Mouse (Mus musculus): ENCODE measurements at regions not wholly inside any gene's neighbourhood (a gene's known extent, or its start where the extent isn't known, plus 50 kb on each side); places are given as distances from the start of the nearest gene placed in this dataset.

GRCm38 (mm10) chr9:87894051-87894450 lies 163.0 kb upstream of the Tbx18 start:
- H3K9me3 ChIP-seq, result no peaks in the 10 kb centered on the region
- H3K36me3 ChIP-seq, result no peaks in the 10 kb centered on the region
- no peak overlapping the region for H3K9ac ChIP-seq
- H3K27ac ChIP-seq, result no peak overlapping the region
- WGBS, result 17% methylated on average over 4 of the region's 4 CpGs
- ATAC-seq (ENCODE audit: borderline replicate concordance, extremely low read depth, low FRiP score, low TSS enrichment), result peak; percentile 39; the same call in 1 of the 2 replicates
- H3K27me3 ChIP-seq, result no peaks in the 10 kb centered on the region
- no peak overlapping the region for H3K4me3 ChIP-seq
- no peak overlapping the region for H3K4me2 ChIP-seq
- H3K4me1 ChIP-seq, result no peaks in the 10 kb centered on the region

DNA sequence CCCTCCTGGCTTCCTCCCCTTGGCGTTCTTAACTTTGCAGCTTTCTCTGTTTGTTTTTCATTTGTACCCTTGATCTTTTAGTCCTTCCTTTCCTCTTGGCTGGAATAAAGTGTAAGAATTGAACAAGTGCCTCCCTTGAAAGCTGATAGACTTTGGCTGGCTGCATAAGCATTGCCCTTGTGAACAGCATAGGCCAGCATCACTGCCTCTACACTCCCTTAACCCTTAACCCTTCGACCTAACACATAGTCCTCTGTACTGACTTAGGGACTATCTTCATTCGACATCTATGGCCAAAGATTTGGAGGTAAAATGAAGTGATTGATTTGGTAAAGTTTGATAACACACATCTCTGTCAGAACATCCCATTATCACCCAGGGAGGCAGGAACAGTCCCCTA lies 163.5 kb upstream of the Tbx18 start:
- Histone ChIP-seq H3K27ac (no peak overlapping the region), H3K4me2 (no peak overlapping the region), H3K4me1 (no peaks in the 10 kb centered on the region), H3K36me3 (no peaks in the 10 kb centered on the region), H3K4me3 (no peak overlapping the region), H3K9me3 (no peaks in the 10 kb centered on the region), H3K27me3 (no peaks in the 10 kb centered on the region), H3K9ac (no peak overlapping the region)
- ATAC-seq (ENCODE audit: borderline replicate concordance, extremely low read depth, low FRiP score, low TSS enrichment), result no peak
- 45% methylated on average over 3 of the region's 3 CpGs for WGBS

DNA sequence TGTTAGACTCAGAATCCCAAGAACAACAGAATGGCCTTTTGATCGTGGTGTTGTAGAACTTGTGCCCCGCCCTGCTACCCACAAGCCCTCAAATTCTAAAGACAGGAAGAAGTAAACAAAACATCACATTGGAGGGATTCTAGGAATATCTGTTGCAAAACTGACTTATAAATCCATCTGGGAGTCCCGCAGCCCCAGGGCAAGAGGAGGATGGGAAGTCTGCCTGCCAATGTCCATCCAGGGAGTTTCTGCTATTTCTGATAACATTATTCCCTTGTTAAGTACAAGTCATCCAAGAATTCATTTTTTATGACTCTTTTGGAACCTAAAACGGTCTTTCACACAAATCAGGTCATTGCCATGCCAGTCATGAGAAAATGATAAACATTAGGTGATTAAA lies 164.5 kb upstream of the Tbx18 start:
- H3K27me3 ChIP-seq, result no peaks in the 10 kb centered on the region
- no peak overlapping the region for H3K4me3 ChIP-seq
- H3K36me3 ChIP-seq, result no peaks in the 10 kb centered on the region
- no peak overlapping the region for H3K9ac ChIP-seq
- H3K9me3 ChIP-seq, result no peaks in the 10 kb centered on the region
- no peaks in the 10 kb centered on the region for H3K4me1 ChIP-seq
- no peak overlapping the region for H3K4me2 ChIP-seq
- no peak for ATAC-seq (ENCODE audit: borderline replicate concordance, extremely low read depth, low FRiP score, low TSS enrichment)
- 77% methylated on average over 4 of the region's 4 CpGs for WGBS
- H3K27ac ChIP-seq, result no peak overlapping the region

- no peak for ATAC-seq (ENCODE audit: borderline replicate concordance, extremely low read depth, low FRiP score, low TSS enrichment)
- no peak overlapping the region for H3K9ac ChIP-seq
- H3K4me3 ChIP-seq, result no peak overlapping the region
- no peaks in the 10 kb centered on the region for H3K27me3 ChIP-seq
- WGBS, result 49% methylated on average over 3 of the region's 3 CpGs
- H3K4me2 ChIP-seq, result no peak overlapping the region
- no peaks in the 10 kb centered on the region for H3K9me3 ChIP-seq
- no peaks in the 10 kb centered on the region for H3K4me1 ChIP-seq
- no peak overlapping the region for H3K27ac ChIP-seq
- H3K36me3 ChIP-seq, result no peaks in the 10 kb centered on the region
Observed at GRCm38 (mm10) chr9:87897336-87897735, 166.3 kb upstream of the Tbx18 start.

DNA sequence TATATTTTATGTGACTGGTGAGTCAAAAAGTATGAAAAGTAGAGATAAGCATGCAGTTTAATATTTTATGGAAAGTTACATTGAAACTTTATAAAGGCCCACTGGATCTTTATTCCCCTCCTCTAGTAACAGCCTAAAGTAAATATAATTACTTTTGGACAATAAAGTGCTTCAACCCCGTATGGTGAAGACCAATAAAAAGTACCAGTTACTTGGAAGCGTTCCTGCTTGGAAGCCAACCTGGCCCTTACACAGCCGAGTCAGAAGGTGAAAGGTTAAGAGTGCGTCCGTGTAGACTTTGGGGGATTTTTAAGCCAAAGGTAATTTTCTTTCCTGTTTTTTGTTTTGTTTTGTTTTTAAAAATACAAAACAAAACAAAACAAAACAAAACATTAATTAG lies 168.3 kb upstream of the Tbx18 start:
- Histone ChIP-seq H3K9ac (no peak overlapping the region), H3K27me3 (no peaks in the 10 kb centered on the region), H3K27ac (no peak overlapping the region), H3K4me1 (no peaks in the 10 kb centered on the region), H3K36me3 (no peaks in the 10 kb centered on the region), H3K4me3 (no peak overlapping the region), H3K9me3 (no peaks in the 10 kb centered on the region), H3K4me2 (no peak overlapping the region)
- ATAC-seq (ENCODE audit: borderline replicate concordance, extremely low read depth, low FRiP score, low TSS enrichment), result no peak
- WGBS, result 73% methylated on average over 5 of the region's 5 CpGs

DNA sequence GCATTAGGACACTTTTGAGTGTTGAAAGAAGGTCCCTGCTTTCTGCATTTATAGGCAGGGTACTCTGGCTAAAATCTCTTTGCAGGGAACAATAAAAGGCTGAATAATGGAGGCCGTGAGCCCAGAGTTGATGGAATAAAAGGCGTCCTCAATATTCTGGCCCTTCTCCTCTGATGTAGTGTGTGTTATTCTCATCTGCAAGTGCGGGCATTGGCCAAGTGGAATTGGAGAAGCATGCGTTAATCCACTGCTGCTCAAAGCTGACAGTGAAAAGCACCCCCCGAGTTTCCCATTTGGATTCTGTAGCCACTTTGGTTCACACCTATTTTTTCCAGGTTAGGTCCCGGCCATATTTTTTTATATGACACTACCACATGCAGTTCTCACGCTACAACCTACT lies 168.7 kb upstream of the Tbx18 start:
- H3K9me3 ChIP-seq, result no peaks in the 10 kb centered on the region
- H3K4me2 ChIP-seq, result no peak overlapping the region
- H3K27ac ChIP-seq, result no peak overlapping the region
- no peak overlapping the region for H3K9ac ChIP-seq
- H3K36me3 ChIP-seq, result no peaks in the 10 kb centered on the region
- no peak for ATAC-seq (ENCODE audit: borderline replicate concordance, extremely low read depth, low FRiP score, low TSS enrichment)
- 88% methylated on average over 7 of the region's 7 CpGs for WGBS
- H3K4me3 ChIP-seq, result no peak overlapping the region
- no peaks in the 10 kb centered on the region for H3K4me1 ChIP-seq
- H3K27me3 ChIP-seq, result no peaks in the 10 kb centered on the region

DNA sequence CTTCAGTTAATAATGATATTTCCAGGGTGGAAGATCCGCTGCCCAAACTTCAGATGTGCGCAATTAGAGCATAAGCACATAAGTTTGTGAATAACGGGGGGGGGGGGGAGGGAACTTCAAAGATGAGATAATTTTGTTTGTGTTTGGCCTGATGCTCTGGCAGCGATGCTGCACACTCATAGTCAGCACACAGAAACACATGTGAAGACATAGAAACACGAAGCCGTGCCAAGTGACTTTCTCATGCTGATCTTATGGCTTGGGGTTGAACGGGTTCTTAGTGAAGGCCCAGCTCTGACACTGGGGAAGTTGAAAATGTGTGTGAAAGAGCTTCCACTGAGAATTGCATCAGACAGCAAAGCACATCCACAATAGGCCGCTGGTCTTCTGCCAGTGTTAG lies 190.2 kb upstream of the Tbx18 start:
- no peak for ATAC-seq (ENCODE audit: borderline replicate concordance, extremely low read depth, low FRiP score, low TSS enrichment)
- no peaks in the 10 kb centered on the region for H3K27me3 ChIP-seq
- H3K4me2 ChIP-seq, result no peak overlapping the region
- no peak overlapping the region for H3K4me3 ChIP-seq
- WGBS, result 77% methylated on average over 8 of the region's 8 CpGs
- H3K4me1 ChIP-seq, result no peaks in the 10 kb centered on the region
- H3K9me3 ChIP-seq, result no peaks in the 10 kb centered on the region
- no peak overlapping the region for H3K27ac ChIP-seq
- H3K9ac ChIP-seq, result no peak overlapping the region
- no peaks in the 10 kb centered on the region for H3K36me3 ChIP-seq

GRCm38 (mm10) chr9:87925151-87925550 lies 194.1 kb upstream of the Tbx18 start:
- no peak for ATAC-seq (ENCODE audit: borderline replicate concordance, extremely low read depth, low FRiP score, low TSS enrichment)
- Histone ChIP-seq H3K27ac (no peak overlapping the region), H3K9ac (no peak overlapping the region), H3K36me3 (no peaks in the 10 kb centered on the region), H3K4me1 (no peaks in the 10 kb centered on the region), H3K9me3 (no peaks in the 10 kb centered on the region), H3K4me2 (no peak overlapping the region), H3K27me3 (no peaks in the 10 kb centered on the region), H3K4me3 (no peak overlapping the region)
- WGBS, result 93% methylated on average over 4 of the region's 4 CpGs

GRCm38 (mm10) chr9:87933230-87933629 lies 202.2 kb upstream of the Tbx18 start:
- Histone ChIP-seq H3K27ac (no peak overlapping the region), H3K4me3 (no peak overlapping the region), H3K4me1 (no peaks in the 10 kb centered on the region), H3K27me3 (no peaks in the 10 kb centered on the region), H3K4me2 (no peak overlapping the region), H3K9ac (no peak overlapping the region), H3K36me3 (no peaks in the 10 kb centered on the region), H3K9me3 (no peaks in the 10 kb centered on the region)
- no peak for ATAC-seq (ENCODE audit: borderline replicate concordance, extremely low read depth, low FRiP score, low TSS enrichment)
- WGBS, result 62% methylated on average over 5 of the region's 5 CpGs

DNA sequence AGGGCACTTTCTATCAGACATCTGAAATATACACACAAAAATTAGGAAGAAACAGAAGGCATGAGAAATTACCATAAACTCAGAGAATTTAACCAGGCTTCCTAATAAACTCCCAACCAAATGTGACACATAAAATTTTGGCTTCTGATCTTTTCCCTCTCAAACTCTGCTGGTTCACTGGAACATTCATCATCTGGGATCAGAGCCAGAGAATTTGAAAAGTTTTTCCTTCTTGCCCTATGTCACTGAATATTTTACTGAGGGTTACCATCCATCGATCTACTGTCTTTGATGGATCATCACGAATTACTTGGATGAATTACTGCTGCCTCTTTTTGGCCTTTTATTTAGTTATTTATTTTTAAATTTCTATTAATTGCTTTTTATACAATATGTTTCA lies 221.4 kb upstream of the Tbx18 start:
- Histone ChIP-seq H3K4me3 (no peak overlapping the region), H3K36me3 (no peaks in the 10 kb centered on the region), H3K4me1 (no peaks in the 10 kb centered on the region), H3K27me3 (no peaks in the 10 kb centered on the region), H3K4me2 (no peak overlapping the region), H3K9ac (no peak overlapping the region), H3K9me3 (no peaks in the 10 kb centered on the region), H3K27ac (no peak overlapping the region)
- ATAC-seq (ENCODE audit: borderline replicate concordance, extremely low read depth, low FRiP score, low TSS enrichment), result no peak
- WGBS, result 76% methylated on average over 2 of the region's 2 CpGs

GRCm38 (mm10) chr9:87954941-87955340 lies 223.9 kb upstream of the Tbx18 start:
- no peaks in the 10 kb centered on the region for H3K27me3 ChIP-seq
- H3K36me3 ChIP-seq, result no peaks in the 10 kb centered on the region
- H3K4me2 ChIP-seq, result no peak overlapping the region
- no peak overlapping the region for H3K9ac ChIP-seq
- H3K27ac ChIP-seq, result no peak overlapping the region
- H3K9me3 ChIP-seq, result no peaks in the 10 kb centered on the region
- no peak overlapping the region for H3K4me3 ChIP-seq
- no peak for ATAC-seq (ENCODE audit: borderline replicate concordance, extremely low read depth, low FRiP score, low TSS enrichment)
- no peaks in the 10 kb centered on the region for H3K4me1 ChIP-seq

- peaks cover 8% of the 10 kb centered on the region; the same call in 1 of the 2 replicates for H3K4me1 ChIP-seq
- H3K27me3 ChIP-seq, result no peaks in the 10 kb centered on the region
- H3K4me3 ChIP-seq, result no peak overlapping the region
- H3K9ac ChIP-seq, result no peak overlapping the region
- no peaks in the 10 kb centered on the region for H3K9me3 ChIP-seq
- WGBS, result 91% methylated on average over 4 of the region's 4 CpGs
- no peak overlapping the region for H3K27ac ChIP-seq
- no peaks in the 10 kb centered on the region for H3K36me3 ChIP-seq
- H3K4me2 ChIP-seq, result no peak overlapping the region
- no peak for ATAC-seq (ENCODE audit: borderline replicate concordance, extremely low read depth, low FRiP score, low TSS enrichment)
Observed at GRCm38 (mm10) chr9:87961796-87962195, 230.7 kb upstream of the Tbx18 start.

GRCm38 (mm10) chr9:87964508-87964907 lies 233.4 kb upstream of the Tbx18 start:
- Histone ChIP-seq H3K27ac (peak overlapping the region; percentile 24; the same call in 1 of the 2 replicates), H3K9me3 (no peaks in the 10 kb centered on the region), H3K27me3 (no peaks in the 10 kb centered on the region), H3K9ac (no peak overlapping the region), H3K4me3 (no peak overlapping the region), H3K4me1 (peaks cover 8% of the 10 kb centered on the region; the same call in 1 of the 2 replicates), H3K4me2 (no peak overlapping the region), H3K36me3 (no peaks in the 10 kb centered on the region)
- ATAC-seq (ENCODE audit: borderline replicate concordance, extremely low read depth, low FRiP score, low TSS enrichment), result no peak
- 52% methylated on average over 2 of the region's 2 CpGs for WGBS
